Mouse (Mus musculus): ENCODE measurements around the gene Cideb. TPM values are rescaled to one million over a fixed set of nuclear protein-coding genes. Genes with fewer than 3 reads are reported as not detected.

The Cideb gene
- total RNA-seq, 2 experiments from 2014 or later = 0.68 to 0.93 TPM

Other genes with a start within 250 kb of the Cideb start
- gene Cpne6, start 248.0 kb downstream of the Cideb start, total RNA-seq (2021) = 100 to 1,000 TPM; 184 to 205 TPM
- under 1 TPM; 0.33 to 0.61 TPM for gene Nrl, start 233.5 kb downstream of the Cideb start, total RNA-seq (2021)
- 10 to 100 TPM; 18.6 to 19.5 TPM for gene Pck2, start 218.2 kb downstream of the Cideb start, total RNA-seq (2021)
- gene Dcaf11, start 198.5 kb downstream of the Cideb start, total RNA-seq (2021) = 10 to 100 TPM; 75.3 to 78.4 TPM
- gene A730061H03Rik, start 198.1 kb downstream of the Cideb start, total RNA-seq (2021) = not detected
- gene Fitm1, start 182.8 kb downstream of the Cideb start, total RNA-seq (2021) = not detected
- 10 to 100 TPM; 44.9 to 56.5 TPM for gene Psme1, start 180.3 kb downstream of the Cideb start, total RNA-seq (2021)
- 10 to 100 TPM; 38.7 to 45.5 TPM for gene Emc9, start 173.2 kb downstream of the Cideb start, total RNA-seq (2021)
- 10 to 100 TPM; 48.1 to 49.0 TPM for gene Psme2, start 167.3 kb downstream of the Cideb start, total RNA-seq (2021)
- 10 to 100 TPM; 26.0 to 29.5 TPM for gene Rnf31, start 166.8 kb downstream of the Cideb start, total RNA-seq (2021)
- gene Irf9, start 154.9 kb downstream of the Cideb start, total RNA-seq (2021) = 1 to 10 TPM; 8.0 to 8.4 TPM
- gene Rec8, start 140.4 kb downstream of the Cideb start, total RNA-seq (2021) = 1 to 10 TPM; 2.1 to 3.4 TPM
- 100 to 1,000 TPM; 123 to 171 TPM for gene Ipo4, start 122.5 kb downstream of the Cideb start, total RNA-seq (2021)
- gene Gm49378, start 120.6 kb downstream of the Cideb start, total RNA-seq (2021) = 1 to 10 TPM; 4.8 to 8.1 TPM
- gene Tm9sf1, start 114.7 kb downstream of the Cideb start, total RNA-seq (2021) = 10 to 100 TPM; 42.1 to 42.2 TPM
- gene Tssk4, start 108.3 kb downstream of the Cideb start, total RNA-seq (2021) = under 1 TPM; 0.74 to 0.92 TPM
- 10 to 100 TPM; 37.8 to 42.6 TPM for gene Mdp1, start 98.0 kb downstream of the Cideb start, total RNA-seq (2021)
- gene Gmpr2, start 86.5 kb downstream of the Cideb start, total RNA-seq (2021) = 10 to 100 TPM; 22.7 to 24.6 TPM
- gene Nedd8, start 86.3 kb downstream of the Cideb start, total RNA-seq (2021) = 100 to 1,000 TPM; 305 to 339 TPM
- gene Tinf2, start 76.6 kb downstream of the Cideb start, total RNA-seq (2021) = 10 to 100 TPM; 14.8 to 16.0 TPM
- under 1 TPM in 1 of 2 experiments, not detected in 1; 0.25 TPM for gene Tgm1, start 44.5 kb downstream of the Cideb start, total RNA-seq (2021)
- gene Rabggta, start 36.2 kb downstream of the Cideb start, total RNA-seq (2021) = 10 to 100 TPM; 44.2 to 45.4 TPM
- gene Dhrs1, start 12.8 kb downstream of the Cideb start, total RNA-seq (2021) = 100 to 1,000 TPM in 1 of 2 experiments, 10 to 100 TPM in 1; 99.8 to 104 TPM
- 10 to 100 TPM; 13.4 to 13.9 TPM for gene Nop9, start 12.8 kb downstream of the Cideb start, total RNA-seq (2021)
- gene Ltb4r2, start 3.0 kb upstream of the Cideb start, total RNA-seq (2021) = under 1 TPM; 0.22 to 0.42 TPM
- gene Ltb4r1, start 7.5 kb upstream of the Cideb start, total RNA-seq (2021) = under 1 TPM; 0.24 to 0.40 TPM
- gene Adcy4, start 25.6 kb upstream of the Cideb start, total RNA-seq (2021) = 1 to 10 TPM; 5.1 to 6.6 TPM
- gene Ripk3, start 30.4 kb upstream of the Cideb start, total RNA-seq (2021) = 1 to 10 TPM in 1 of 2 experiments, under 1 TPM in 1; 0.83 to 1.0 TPM
- 1 to 10 TPM; 3.0 to 4.0 TPM for gene Nfatc4, start 64.7 kb upstream of the Cideb start, total RNA-seq (2021)
- gene Nynrin, start 95.6 kb upstream of the Cideb start, total RNA-seq (2021) = 1 to 10 TPM; 8.8 to 9.7 TPM
- gene Cbln3, start 125.9 kb upstream of the Cideb start, total RNA-seq (2021) = 1 to 10 TPM in 1 of 2 experiments, under 1 TPM in 1; 0.23 to 1.1 TPM
- 10 to 100 TPM; 10.4 to 10.8 TPM for gene Khnyn, start 126.5 kb upstream of the Cideb start, total RNA-seq (2021)
- gene Sdr39u1, start 141.8 kb upstream of the Cideb start, total RNA-seq (2021) = 10 to 100 TPM; 85.8 to 94.6 TPM
- not detected for gene Cma1, start 186.2 kb upstream of the Cideb start, total RNA-seq (2021)
- not detected for gene Cma2, start 192.5 kb upstream of the Cideb start, total RNA-seq (2021)

All from left cerebral cortex, postnatal 14 days (tissue).